Mouse (Mus musculus) CD4-positive naive resting alpha-beta T cell, adult 76 days (primary cell): ENCODE data around the gene Arfgap2. TPM values are rescaled to one million over a fixed set of nuclear protein-coding genes. Genes with fewer than 3 reads are reported as not detected.

ENCODE experiments used
- total RNA-seq: library from RNA; stranded (reverse); gene quantifications from one replicate; pipeline ENCODE4 v1.2.4, GENCODE M21; 2023

Gene Arfgap2
- total RNA-seq: 153 TPM

GRCm38 (mm10) chr2:91264711-91265681, at the start of gene Arfgap2:
TSS of gene Arfgap2 (plus strand) at chr2:91264974.

DNA sequence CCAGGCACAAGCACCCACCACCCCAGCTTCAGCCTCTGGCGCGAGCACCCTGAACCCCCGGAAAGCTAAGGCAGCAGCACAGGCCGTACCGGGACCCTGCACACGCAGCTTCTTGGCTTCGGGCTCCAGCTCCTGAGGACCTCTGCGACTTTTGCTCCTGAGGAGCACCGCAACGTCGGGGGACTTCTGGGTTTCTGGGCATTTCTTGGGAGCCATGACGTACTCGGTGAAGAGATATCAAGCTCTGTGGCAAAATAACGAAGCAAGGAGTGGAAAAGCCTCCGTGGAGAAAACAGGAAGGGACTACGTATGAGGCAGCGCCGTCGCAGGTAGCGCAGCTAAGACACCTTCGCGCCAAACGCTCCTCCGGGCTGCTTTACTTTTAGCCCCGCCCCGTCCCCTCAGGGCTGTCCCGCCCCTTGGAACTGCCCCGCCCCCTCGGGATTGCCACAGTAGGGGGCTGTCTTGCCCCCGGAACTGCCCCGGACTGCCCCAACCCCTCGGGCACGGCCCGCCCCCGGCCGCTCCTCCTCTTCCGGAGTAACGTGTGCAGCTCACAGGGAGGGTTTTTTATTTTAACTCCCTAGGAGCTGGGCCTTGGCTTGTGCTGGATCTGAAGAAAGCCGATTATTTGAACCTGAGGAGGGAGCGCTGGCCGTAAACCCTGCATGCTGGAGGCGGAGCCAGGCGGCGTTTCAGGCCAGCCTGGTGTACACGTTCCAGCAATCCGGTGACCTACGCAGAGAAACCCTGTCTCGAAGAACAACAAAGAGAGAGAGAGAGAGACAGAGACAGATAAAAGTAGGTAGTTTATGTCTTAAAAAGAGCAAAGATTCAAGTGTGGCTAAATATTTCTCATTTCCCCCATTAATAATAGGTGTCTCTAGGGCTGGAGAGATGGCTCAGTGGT, 27.9 kb upstream of the Arfgap2 start, which contains the start of gene Ddb2:
Gene Ddb2, minus strand, starts transcription at position 382 of the 910 bp plus-strand sequence.

DNA sequence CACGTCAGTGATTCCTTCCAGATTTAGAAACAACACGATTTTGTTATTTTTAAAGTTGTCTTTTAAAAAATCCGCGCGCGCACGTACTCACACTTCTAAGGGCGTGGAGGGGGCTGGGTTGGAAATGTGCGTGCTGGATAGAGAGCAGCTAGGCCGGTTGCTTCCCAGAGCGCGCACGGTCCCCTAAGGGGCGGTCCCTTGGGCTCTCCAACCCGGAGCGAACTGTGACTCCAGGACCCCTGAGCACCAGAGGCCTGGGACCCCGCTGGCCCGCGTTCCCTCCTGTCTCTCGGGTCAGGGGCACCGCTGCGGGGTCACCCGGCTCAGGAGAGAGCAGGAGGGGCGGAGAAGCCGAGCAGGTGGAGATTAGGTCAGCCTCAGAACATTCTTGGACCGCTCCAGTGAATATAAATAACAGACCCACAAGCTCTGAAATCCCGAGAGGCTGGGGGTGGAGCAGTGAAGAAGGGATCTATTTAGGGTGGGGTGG, 9.1 kb upstream of the Arfgap2 start, which contains the start of gene Pacsin3:
Gene Pacsin3, plus strand, starts transcription at position 294 of the 490 bp plus-strand sequence.

Other genes starting within 250 kb of the Arfgap2 start
- not detected for gene Rapsn, start 229.4 kb upstream of the Arfgap2 start, total RNA-seq
- gene Psmc3, start 211.0 kb upstream of the Arfgap2 start, total RNA-seq: 115 TPM
- gene Slc39a13, start 194.6 kb upstream of the Arfgap2 start, total RNA-seq: 18.3 TPM
- 13.2 TPM for gene Spi1, start 182.6 kb upstream of the Arfgap2 start, total RNA-seq
- gene Mybpc3, start 146.8 kb upstream of the Arfgap2 start, total RNA-seq: not detected
- 249 TPM for gene Madd, start 81.1 kb upstream of the Arfgap2 start, total RNA-seq
- gene Nr1h3, start 62.1 kb upstream of the Arfgap2 start, total RNA-seq: 3.6 TPM
- gene Acp2, start 62.1 kb upstream of the Arfgap2 start, total RNA-seq: 10.6 TPM
- gene Ddb2, start 28.0 kb upstream of the Arfgap2 start, total RNA-seq: 76.0 TPM
- 1.3 TPM for gene Pacsin3, start 9.0 kb upstream of the Arfgap2 start, total RNA-seq
- 9.1 TPM for gene 1110051M20Rik, start 179.7 kb downstream of the Arfgap2 start, total RNA-seq
- gene Lrp4, start 192.5 kb downstream of the Arfgap2 start, total RNA-seq: 0.41 TPM